Mouse (Mus musculus) neural tube, embryonic 13.5 days (tissue): ENCODE results near the gene Npw. TPM values are rescaled to one million over a fixed set of nuclear protein-coding genes. Genes with fewer than 3 reads are reported as not detected.

Source experiments
- ATAC-seq: fragments of 200-750 bp; cut with Nextera tagmentation; 2 replicates; pipeline ENCODE4 v1.8.0; 2017; ENCODE audit warnings: low read depth, mild to moderate bottlenecking, moderate TSS enrichment, moderate library complexity
- H3K27ac ChIP-seq: fragments of 300-500 bp; sonication (generic); replicated peaks from 2 replicates; pipeline ENCODE4 v1.5.1; 2015; ENCODE audit warnings: moderate library complexity, mild to moderate bottlenecking, inconsistent platforms
- H3K27me3 ChIP-seq: fragments of 300-500 bp; sonication (generic); 2 replicates; pipeline ENCODE4 v1.6.1; 2015; ENCODE audit warnings: mild to moderate bottlenecking, inconsistent platforms
- H3K36me3 ChIP-seq: fragments of 300-500 bp; sonication (generic); 2 replicates; pipeline ENCODE4 v1.6.1; 2015; ENCODE audit warnings: mild to moderate bottlenecking, inconsistent platforms
- H3K4me1 ChIP-seq: fragments of 300-500 bp; sonication (generic); replicated peaks from 2 replicates; pipeline ENCODE4 v1.6.1; 2015; ENCODE audit warnings: inconsistent platforms
- H3K4me2 ChIP-seq: fragments of 300-500 bp; sonication (generic); 2 replicates; pipeline ENCODE4 v1.6.1; 2015; ENCODE audit warnings: inconsistent platforms, mild to moderate bottlenecking, moderate library complexity
- H3K4me3 ChIP-seq: fragments of 300-500 bp; sonication (generic); 2 replicates; pipeline ENCODE4 v1.5.1; 2015; ENCODE audit warnings: mild to moderate bottlenecking, inconsistent platforms
- H3K9ac ChIP-seq: fragments of 300-500 bp; sonication (generic); 2 replicates; pipeline ENCODE4 v1.6.1; 2015; ENCODE audit warnings: moderate library complexity, mild to moderate bottlenecking, inconsistent platforms
- H3K9me3 ChIP-seq: fragments of 300-500 bp; sonication (generic); 2 replicates; pipeline ENCODE4 v1.6.1; 2016; ENCODE audit warnings: inconsistent platforms
- whole genome bisulfite sequencing: fragments of 180-500 bp; shearing (Covaris S2); methylation state at CpG from one replicate; pipeline ENCODE4 v1.1.7; 2015; 5-methylcytosine and 5-hydroxymethylcytosine counted together
- polyA plus RNA-seq: library from polyadenylated mRNA; unstranded; fragments of >200 nt; fragmentation: Nextera tagmentation; extraction: Ambion mirVana; gene quantifications from 2 replicates; pipeline ENCODE4 v1.2.1, GENCODE M21; 2015

Gene Npw
- polyA plus RNA-seq, 1 experiment from 2014 or later = not detected

DNA sequence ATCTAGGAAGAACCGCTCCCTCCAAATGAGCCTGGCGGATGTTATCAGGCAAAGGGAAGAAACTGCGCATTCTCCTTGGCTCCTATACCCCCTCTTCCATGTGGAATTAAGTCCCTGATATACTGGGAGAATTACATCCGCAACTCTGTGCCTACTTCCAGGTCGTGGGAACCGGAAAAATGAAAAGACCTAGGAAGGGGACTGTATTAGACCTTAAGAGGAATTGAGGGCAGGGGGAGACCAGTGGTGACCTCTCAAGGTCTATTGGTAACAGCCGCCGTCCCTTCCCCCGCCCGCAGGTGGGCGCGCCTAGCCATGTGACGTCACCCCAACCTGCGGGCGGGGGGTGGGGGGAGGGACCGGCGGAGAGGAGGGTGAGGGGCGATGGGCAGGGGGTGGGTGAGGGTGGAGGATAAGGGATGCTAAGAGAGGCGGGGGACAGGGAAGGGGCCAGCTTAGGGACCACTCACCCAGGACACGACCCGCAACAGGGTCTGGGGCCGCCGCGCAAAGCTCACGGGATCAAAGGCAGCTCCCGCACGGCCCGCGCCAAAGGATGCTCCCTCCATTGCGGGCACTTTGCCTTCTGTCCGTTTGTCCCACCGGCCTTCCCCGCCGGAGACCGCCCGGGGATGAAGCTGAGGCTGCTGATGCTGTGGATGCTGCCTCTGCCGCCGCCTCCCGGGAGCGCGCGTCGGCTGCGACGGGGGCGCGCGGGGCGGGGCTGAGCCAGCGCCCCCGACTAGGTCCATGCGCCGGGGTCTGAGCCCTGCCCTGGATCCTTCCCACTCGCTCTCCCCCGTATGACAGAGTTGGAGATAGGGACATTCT, 31.2 kb upstream of the Npw start, which contains the start of gene Syngr3:
Gene Syngr3, minus strand, starts transcription at position 705 of the 831 bp plus-strand sequence.
- WGBS = under 1% methylated on average over 51 of the region's 55 CpGs
- Histone ChIP-seq H3K36me3 (peaks cover 16% of the 10 kb centered on the region), H3K27ac (peak within 1 kb of the TSS; percentile 90), H3K27me3 (peaks cover 43% of the 10 kb centered on the region), H3K4me1 (peaks cover 44% of the 10 kb centered on the region), H3K9ac (peak within 1 kb of the TSS; percentile 88), H3K4me2 (peak within 1 kb of the TSS; percentile 64), H3K9me3 (no peaks in the 10 kb centered on the region), H3K4me3 (peak within 1 kb of the TSS; percentile 60)
- peak; percentile 74 for ATAC-seq

- peaks cover 39% of the 10 kb centered on the region for H3K4me1 ChIP-seq
- H3K9me3 ChIP-seq = no peaks in the 10 kb centered on the region
- no peak overlapping the region for H3K27ac ChIP-seq
- no peak for ATAC-seq
- peak overlapping the region; percentile 59 for H3K9ac ChIP-seq
- H3K4me2 ChIP-seq = peak overlapping the region; percentile 64
- peaks cover 8% of the 10 kb centered on the region for H3K36me3 ChIP-seq
- H3K27me3 ChIP-seq = peaks cover 43% of the 10 kb centered on the region
- 19% methylated on average over 23 of the region's 23 CpGs for WGBS
- H3K4me3 ChIP-seq = peak overlapping the region; percentile 60
Measured at GRCm38 (mm10) chr17:24687599-24687998, 29.3 kb upstream of the Npw start.

- H3K9ac ChIP-seq = peak overlapping the region; percentile 59
- peak overlapping the region; percentile 60 for H3K4me3 ChIP-seq
- H3K27me3 ChIP-seq = peaks cover 42% of the 10 kb centered on the region
- peaks cover 8% of the 10 kb centered on the region for H3K36me3 ChIP-seq
- WGBS = 2% methylated on average over 24 of the region's 25 CpGs
- peak overlapping the region; percentile 64 for H3K4me2 ChIP-seq
- no peaks in the 10 kb centered on the region for H3K9me3 ChIP-seq
- H3K4me1 ChIP-seq = peaks cover 39% of the 10 kb centered on the region
- H3K27ac ChIP-seq = no peak overlapping the region
- no peak for ATAC-seq
Measured at GRCm38 (mm10) chr17:24687146-24687595, 28.9 kb upstream of the Npw start.

- 26% methylated on average over 16 of the region's 16 CpGs for WGBS
Measured at GRCm38 (mm10) chr17:24686514-24686913, 28.3 kb upstream of the Npw start.

DNA sequence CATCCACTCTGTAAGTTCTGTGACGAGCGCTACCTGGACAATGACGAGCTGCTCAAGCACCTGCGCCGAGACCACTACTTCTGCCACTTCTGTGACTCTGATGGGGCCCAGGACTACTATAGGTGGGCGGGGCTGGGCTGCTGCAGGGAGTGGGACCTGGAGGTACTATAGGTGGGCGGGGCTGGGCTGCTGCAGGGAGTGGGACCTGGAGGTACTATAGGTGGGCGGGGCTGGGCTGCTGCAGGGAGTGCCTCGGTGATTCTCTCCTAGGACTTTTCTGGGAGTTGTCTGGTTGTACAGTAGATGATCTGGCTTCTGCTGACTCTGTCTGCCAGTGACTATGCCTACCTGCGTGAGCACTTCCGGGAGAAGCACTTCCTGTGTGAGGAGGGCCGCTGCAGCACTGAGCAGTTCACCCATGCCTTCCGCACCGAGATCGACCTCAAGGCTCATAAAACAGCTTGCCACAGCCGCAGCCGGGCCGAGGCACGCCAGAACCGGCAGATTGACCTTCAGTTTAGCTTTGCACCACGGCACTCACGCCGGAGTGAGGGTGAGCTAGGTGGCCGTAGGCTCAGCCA, 19.3 kb upstream of the Npw start:
- Histone ChIP-seq H3K4me1 (peaks cover under 1% of the 10 kb centered on the region; the same call in 1 of the 2 replicates), H3K27ac (no peak overlapping the region), H3K36me3 (peaks cover 59% of the 10 kb centered on the region), H3K4me3 (no peak overlapping the region), H3K9ac (no peak overlapping the region), H3K4me2 (no peak overlapping the region), H3K9me3 (no peaks in the 10 kb centered on the region), H3K27me3 (no peaks in the 10 kb centered on the region)
- WGBS = 89% methylated on average over 24 of the region's 24 CpGs
- ATAC-seq = no peak

More at GRCm38 (mm10) chr17:24686514-24686913, 28.3 kb upstream of the Npw start:
- no peak for ATAC-seq
- H3K4me2 ChIP-seq = peak overlapping the region; percentile 31
- H3K27me3 ChIP-seq = peaks cover 37% of the 10 kb centered on the region
- no peak overlapping the region for H3K4me3 ChIP-seq
- H3K9ac ChIP-seq = no peak overlapping the region
- no peaks in the 10 kb centered on the region for H3K9me3 ChIP-seq
- no peak overlapping the region for H3K27ac ChIP-seq
- peaks cover 11% of the 10 kb centered on the region for H3K36me3 ChIP-seq
- H3K4me1 ChIP-seq = peaks cover 39% of the 10 kb centered on the region

DNA sequence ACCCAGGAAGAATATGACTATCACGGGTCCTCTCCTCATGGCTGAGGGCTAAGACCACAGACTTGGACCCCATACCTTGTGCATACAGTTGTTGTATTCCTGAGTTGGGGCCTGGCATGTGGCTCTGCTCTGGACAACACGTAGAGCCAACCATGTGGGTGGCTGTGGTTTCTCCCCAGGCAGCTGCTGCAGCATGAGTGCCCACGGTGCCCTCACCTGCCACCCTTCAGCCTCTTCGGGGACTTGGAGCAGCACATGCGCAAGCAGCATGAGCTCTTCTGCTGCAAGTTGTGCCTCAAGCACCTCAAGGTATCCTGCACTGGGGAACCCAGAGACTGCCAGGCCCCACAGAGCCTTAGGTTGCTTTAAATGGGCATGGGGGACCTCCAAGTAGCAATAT, 18.6 kb upstream of the Npw start:
- Histone ChIP-seq H3K27ac (no peak overlapping the region), H3K27me3 (no peaks in the 10 kb centered on the region), H3K9ac (no peak overlapping the region), H3K9me3 (no peaks in the 10 kb centered on the region), H3K4me1 (peaks cover 7% of the 10 kb centered on the region), H3K4me2 (no peak overlapping the region), H3K36me3 (peaks cover 52% of the 10 kb centered on the region), H3K4me3 (no peak overlapping the region)
- WGBS = 97% methylated on average over 5 of the region's 5 CpGs
- ATAC-seq = no peak

DNA sequence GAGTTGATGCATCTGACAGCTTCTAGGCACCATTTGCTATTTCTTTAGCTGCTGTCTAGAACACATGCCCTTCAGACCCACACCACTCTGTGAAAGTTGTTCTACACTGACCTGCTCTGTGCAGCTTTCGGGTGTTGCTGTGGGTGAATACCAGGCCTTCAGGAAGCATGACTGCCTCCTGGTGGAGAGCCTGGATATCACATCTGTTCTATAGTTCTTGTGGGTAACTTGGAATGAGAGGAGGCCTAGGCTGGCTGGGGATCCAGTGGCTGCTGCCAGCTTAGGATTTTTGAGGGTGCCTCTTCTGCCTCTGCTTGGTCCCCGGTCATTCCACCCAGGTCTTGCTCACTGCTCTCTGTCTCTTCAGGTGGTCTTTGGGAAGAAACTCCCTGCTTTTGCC, 17.9 kb upstream of the Npw start:
- 63% methylated on average over 2 of the region's 2 CpGs for WGBS

DNA sequence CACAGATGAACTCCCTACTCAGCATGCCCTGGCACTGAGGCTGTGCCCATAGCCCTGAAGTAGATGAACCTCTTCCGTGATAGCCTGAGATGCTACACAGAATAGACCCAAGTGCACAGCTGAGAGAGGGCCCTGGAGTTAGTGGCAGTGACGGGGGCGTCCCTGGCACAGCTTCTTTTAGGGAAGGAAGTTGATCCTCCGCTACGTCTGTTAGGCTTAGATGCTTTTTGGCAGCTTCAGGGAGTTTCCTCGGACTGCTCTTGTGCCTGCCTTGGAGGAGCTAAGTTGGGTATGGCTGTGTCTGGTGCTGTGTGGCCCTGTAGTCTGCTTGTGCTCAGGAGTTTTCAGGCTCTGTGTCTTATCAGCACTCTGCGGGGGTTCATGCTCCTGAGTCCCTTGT, 16.0 kb upstream of the Npw start:
- WGBS = 88% methylated on average over 7 of the region's 7 CpGs
- Histone ChIP-seq H3K4me1 (peaks cover 26% of the 10 kb centered on the region), H3K4me2 (no peak overlapping the region), H3K36me3 (peaks cover 26% of the 10 kb centered on the region), H3K9ac (no peak overlapping the region), H3K27ac (no peak overlapping the region), H3K4me3 (no peak overlapping the region), H3K9me3 (no peaks in the 10 kb centered on the region), H3K27me3 (no peaks in the 10 kb centered on the region)
- ATAC-seq = no peak

More for the DNA sequence above, 17.9 kb upstream of the Npw start:
- H3K9ac ChIP-seq = no peak overlapping the region
- peaks cover 45% of the 10 kb centered on the region for H3K36me3 ChIP-seq
- no peak overlapping the region for H3K4me2 ChIP-seq
- H3K27me3 ChIP-seq = no peaks in the 10 kb centered on the region
- peaks cover 14% of the 10 kb centered on the region for H3K4me1 ChIP-seq
- no peaks in the 10 kb centered on the region for H3K9me3 ChIP-seq
- ATAC-seq = no peak
- no peak overlapping the region for H3K4me3 ChIP-seq
- no peak overlapping the region for H3K27ac ChIP-seq

DNA sequence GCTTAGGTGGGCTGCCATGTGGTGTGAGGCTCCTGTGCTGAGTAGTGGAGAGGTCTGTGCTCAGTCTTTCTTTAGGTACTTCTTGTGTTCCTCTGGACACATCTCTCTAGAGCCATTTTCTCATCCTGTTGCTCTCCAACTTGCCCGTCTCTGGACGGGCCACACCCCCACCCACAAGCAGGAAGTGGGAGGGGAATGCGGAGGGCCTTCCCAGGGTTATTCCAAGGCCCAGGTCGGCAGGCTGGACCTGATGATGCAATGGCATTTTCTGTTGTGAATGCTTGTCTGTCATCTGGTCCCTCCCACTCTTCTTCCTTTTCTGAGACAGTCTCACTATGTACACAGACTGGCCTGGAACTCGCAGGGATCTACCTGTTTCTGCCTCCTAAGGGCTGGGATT, 13.9 kb upstream of the Npw start:
- H3K27me3 ChIP-seq = no peaks in the 10 kb centered on the region
- H3K27ac ChIP-seq = no peak overlapping the region
- H3K4me2 ChIP-seq = peak overlapping the region; percentile 89
- no peaks in the 10 kb centered on the region for H3K9me3 ChIP-seq
- ATAC-seq = no peak
- peaks cover 5% of the 10 kb centered on the region for H3K36me3 ChIP-seq
- WGBS = 27% methylated on average over 5 of the region's 5 CpGs
- H3K4me1 ChIP-seq = peaks cover 35% of the 10 kb centered on the region
- H3K9ac ChIP-seq = peak overlapping the region; percentile 99
- H3K4me3 ChIP-seq = no peak overlapping the region

DNA sequence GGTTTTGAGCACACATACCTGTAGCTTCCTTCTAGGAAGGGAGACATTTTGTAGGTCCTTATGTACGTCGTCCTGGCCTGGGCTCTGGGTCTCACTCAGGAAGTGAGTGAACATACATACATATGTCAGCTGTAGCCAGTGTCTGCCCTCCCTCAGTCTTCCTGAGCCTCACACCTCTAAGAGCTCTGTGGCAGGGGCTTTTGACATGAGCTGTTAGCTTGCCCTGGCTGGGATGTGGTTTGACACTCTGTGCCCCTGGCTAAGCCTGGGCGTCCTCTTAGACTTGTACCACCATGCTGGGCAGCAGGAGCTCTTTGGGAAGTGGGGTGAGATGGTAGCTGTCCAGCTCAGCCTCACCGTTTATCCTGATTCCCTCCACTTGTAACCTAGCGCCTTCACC, 13.1 kb upstream of the Npw start:
- no peak for ATAC-seq
- no peak overlapping the region for H3K27ac ChIP-seq
- peak overlapping the region; percentile 99 for H3K9ac ChIP-seq
- H3K4me2 ChIP-seq = peak overlapping the region; percentile 89
- 0 out of 2 replicates have a peak overlapping the region, but pooled peaks have one; percentile 99 for H3K4me3 ChIP-seq
- no peaks in the 10 kb centered on the region for H3K36me3 ChIP-seq
- no peaks in the 10 kb centered on the region for H3K27me3 ChIP-seq
- 73% methylated on average over 5 of the region's 5 CpGs for WGBS
- peaks cover 35% of the 10 kb centered on the region for H3K4me1 ChIP-seq
- no peaks in the 10 kb centered on the region for H3K9me3 ChIP-seq

DNA sequence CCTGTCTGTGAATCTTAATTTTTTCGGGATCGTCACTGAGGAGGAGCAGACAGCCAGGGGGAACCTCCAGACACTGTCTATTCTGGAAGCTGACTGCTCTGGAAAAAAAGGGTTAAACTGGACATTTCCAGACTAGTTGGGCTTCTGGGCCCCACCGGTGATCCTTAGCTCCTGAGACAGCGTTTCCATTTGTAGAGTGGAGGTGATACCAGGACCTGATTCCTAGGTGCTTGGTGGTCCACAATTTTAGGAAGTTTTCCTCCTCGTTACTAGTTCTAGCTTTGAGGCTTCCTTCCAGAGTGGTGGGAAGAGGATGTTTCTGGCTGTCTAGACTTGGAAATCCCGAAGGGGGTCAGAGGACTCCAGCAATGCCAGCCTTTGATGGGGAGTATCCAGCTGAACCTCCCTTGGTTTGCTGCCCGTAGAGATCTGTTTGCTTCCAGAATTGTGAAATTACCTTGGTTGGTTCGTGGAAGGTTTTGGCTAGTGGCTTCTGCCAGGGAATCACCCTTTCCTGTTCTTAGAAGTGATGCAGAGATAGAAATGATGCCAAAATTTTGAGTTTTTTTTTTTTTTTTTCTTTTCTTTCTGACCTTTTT, 12.1 kb upstream of the Npw start:
- Histone ChIP-seq H3K27me3 (no peaks in the 10 kb centered on the region), H3K27ac (peak overlapping the region; percentile 90), H3K4me2 (peak overlapping the region; percentile 89), H3K9me3 (no peaks in the 10 kb centered on the region), H3K36me3 (no peaks in the 10 kb centered on the region), H3K4me1 (peaks cover 35% of the 10 kb centered on the region), H3K9ac (peak overlapping the region; percentile 99), H3K4me3 (peak overlapping the region; percentile 99)
- 16% methylated on average over 8 of the region's 8 CpGs for WGBS
- no peak for ATAC-seq
